In the genomic region with DNA sequence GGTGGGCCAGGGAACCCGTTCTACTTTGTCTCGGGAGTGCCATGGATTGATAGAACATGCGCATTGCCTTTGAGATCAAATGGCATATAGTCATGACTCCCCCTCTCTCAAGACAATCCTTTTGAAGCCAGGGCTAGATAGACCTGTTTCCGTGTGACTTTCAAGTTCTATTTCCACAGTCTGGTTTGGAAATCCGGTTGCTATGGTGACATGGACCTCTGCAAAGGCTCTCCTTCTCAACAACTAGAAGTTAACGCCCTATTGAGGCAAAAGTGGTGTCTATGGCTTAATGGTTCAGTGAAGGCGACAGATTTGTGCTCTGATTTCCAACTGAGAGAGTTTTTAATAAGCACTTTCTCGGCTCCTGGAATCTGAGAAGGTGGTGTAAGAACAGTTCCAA, we compare ENCODE assay signal across 19 mouse cellular contexts.
"Had no signal": no experiment of that assay in that cellular context is flagged by ENCODE, and none has a peak within 500 bp of the region (broad histone marks: within the 10 kb centered on the region; RNA-seq: fewer than 3 reads in every experiment).

No protein-coding gene starts in this region.

- H3K4me3 ChIP-seq: kidney, embryonic 15.5 days; limb, embryonic 12.5 days; limb, embryonic 15.5 days; neural tube, embryonic 12.5 days; neural tube, embryonic 15.5 days had no signal

- ATAC-seq: liver, postnatal 0 days; lung, postnatal 0 days had no signal

- H3K4me1 ChIP-seq: kidney, embryonic 15.5 days; limb, embryonic 15.5 days; neural tube, embryonic 12.5 days had no signal

- H3K9me3 ChIP-seq: kidney, embryonic 15.5 days; limb, embryonic 12.5 days; limb, embryonic 15.5 days; neural tube, embryonic 12.5 days; neural tube, embryonic 15.5 days had no signal

- H3K36me3 ChIP-seq: kidney, embryonic 15.5 days; limb, embryonic 12.5 days; limb, embryonic 15.5 days; neural tube, embryonic 12.5 days; neural tube, embryonic 15.5 days had no signal

- DNase-seq: kidney, adult 11 months; kidney, adult 8-10 months; kidney, postnatal 10 days; kidney, postnatal 4 days; left cerebral cortex, postnatal 4 days; liver, postnatal 0 days; lung, embryonic 14.5 days; thymus, adult 2 months; thymus, postnatal 14 days; thymus, postnatal 4 days had no signal

- H3K4me2 ChIP-seq: kidney, embryonic 15.5 days; limb, embryonic 12.5 days; limb, embryonic 15.5 days; liver, embryonic 11.5 days; lung, embryonic 14.5 days; neural tube, embryonic 12.5 days; neural tube, embryonic 15.5 days had no signal

- H3K27ac ChIP-seq: kidney, embryonic 15.5 days; limb, embryonic 12.5 days; limb, embryonic 15.5 days; liver, embryonic 14.5 days; macrophage; neural tube, embryonic 12.5 days; neural tube, embryonic 15.5 days had no signal

- H3K27me3 ChIP-seq: kidney, embryonic 15.5 days; limb, embryonic 12.5 days; limb, embryonic 15.5 days; neural tube, embryonic 12.5 days; neural tube, embryonic 15.5 days had no signal

- H3K9ac ChIP-seq: kidney, embryonic 15.5 days; limb, embryonic 12.5 days; limb, embryonic 15.5 days; liver, embryonic 14.5 days; liver, postnatal 0 days; lung, embryonic 14.5 days; neural tube, embryonic 12.5 days; neural tube, embryonic 15.5 days had no signal
